Mouse (Mus musculus) gastrocnemius, adult 2 months (tissue): ENCODE data around the gene Drap1. TPM values are rescaled to one million over a fixed set of nuclear protein-coding genes. Genes with fewer than 3 reads are reported as not detected.

ENCODE experiments used
- DNase-seq: peaks from one replicate; pipeline ENCODE4 v3.0.0; 2022
- H3K27ac ChIP-seq: fragments of 200-600 bp; 2 replicates; pipeline ENCODE4 v1.8.1; 2022; ENCODE audit warnings: mild to moderate bottlenecking
- H3K4me3 ChIP-seq: fragments of 200-600 bp; 2 replicates; pipeline ENCODE4 v1.8.1; 2022; ENCODE audit warnings: mild to moderate bottlenecking, moderate library complexity
- CTCF ChIP-seq: fragments of 200-600 bp; IDR thresholded peaks from 2 replicates; pipeline ENCODE4 v1.8.1; 2022; ENCODE audit warnings: antibody characterized with exemption, mild to moderate bottlenecking, moderate library complexity
- intact Hi-C: fragments of 180-260 bp; cut with DNase I; formaldehyde crosslinking; loops from one replicate; pipeline ENCODE4 v1.15.1; 2025
- total RNA-seq, 2 experiments: library from RNA; stranded (reverse); gene quantifications; 2 replicates each; pipeline ENCODE4 v1.2.3; 2021

Gene Drap1
- total RNA-seq, 2 experiments from 2014 or later: 503 to 688 TPM

DNA sequence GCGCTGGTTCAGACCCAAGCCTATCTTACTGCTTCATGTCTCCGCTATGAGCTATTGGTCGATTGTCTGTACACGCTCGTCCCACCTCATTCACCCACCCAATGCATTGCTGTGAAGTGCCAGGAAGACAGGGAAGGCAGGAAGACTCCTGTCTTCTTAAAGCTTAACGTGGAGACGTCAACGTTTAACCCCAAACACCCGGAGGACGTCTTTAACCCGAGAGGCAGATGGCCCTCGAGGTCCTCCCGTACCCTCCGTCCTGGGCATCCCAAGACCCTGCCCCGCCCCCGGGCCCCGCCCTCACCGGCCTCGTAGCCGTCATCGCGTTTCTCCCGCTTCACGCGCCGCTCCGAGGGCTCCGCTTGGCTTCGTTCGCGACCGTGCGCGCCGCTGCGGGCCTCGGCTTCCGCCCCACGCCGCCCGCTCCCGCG is 36.8 kb downstream of the Drap1 start:
- H3K27ac ChIP-seq: peak overlapping the region; percentile 94
- peak; percentile 47 for DNase-seq
- peak overlapping the region; percentile 86 for H3K4me3 ChIP-seq
- TF ChIP-seq CTCF: no peak
- intact Hi-C loops: loop anchor here (1.0 kb wide), 1 partner anchor 22 kb away; the partner anchor contains the start of gene Eif1ad

DNA sequence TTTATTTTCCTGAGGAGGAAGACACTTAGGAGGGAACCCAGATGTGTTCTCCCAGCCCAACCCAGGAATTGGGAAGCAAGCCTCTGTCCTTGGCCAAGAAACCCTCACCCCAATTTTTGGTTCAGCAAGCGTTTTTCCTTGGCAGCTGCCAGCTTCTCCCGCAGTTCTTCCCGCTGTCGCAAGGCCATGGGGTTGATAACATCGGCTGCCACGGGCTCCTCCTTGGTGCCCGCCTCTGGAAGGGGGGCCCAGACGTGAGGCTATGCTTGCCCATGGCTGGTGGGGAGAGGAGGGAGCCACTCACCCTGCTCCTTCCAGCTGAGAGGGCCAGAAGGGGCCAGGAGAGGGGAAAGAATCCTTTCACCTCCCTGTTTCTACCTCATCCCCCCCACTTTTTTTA is 40.1 kb downstream of the Drap1 start:
- intact Hi-C loops: no loop called here
- H3K4me3 ChIP-seq: no peak overlapping the region
- H3K27ac ChIP-seq: no peak overlapping the region
- no peak for DNase-seq
- no peak for TF ChIP-seq CTCF

DNA sequence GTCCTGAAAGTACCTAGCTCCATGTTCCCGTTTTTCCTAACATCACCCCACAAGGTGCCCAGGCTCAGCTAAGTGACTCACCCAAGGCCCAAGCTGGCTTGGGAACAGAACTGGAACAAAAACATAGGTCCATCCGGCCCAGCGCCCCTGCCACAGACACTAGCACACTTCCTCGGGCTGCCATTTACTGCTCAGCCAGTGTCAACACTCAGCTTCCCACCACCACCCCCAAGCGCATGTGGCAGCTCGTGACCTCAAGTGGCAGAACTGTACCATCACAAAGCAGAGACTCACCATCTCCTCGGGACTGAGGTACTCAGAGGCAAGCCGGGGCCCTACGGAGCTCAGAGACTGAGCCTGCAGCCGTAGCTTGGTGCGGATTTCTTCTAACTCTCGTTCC is 41.5 kb downstream of the Drap1 start:
- no peak overlapping the region for H3K27ac ChIP-seq
- no peak for DNase-seq
- no peak for TF ChIP-seq CTCF
- intact Hi-C loops: no loop called here
- H3K4me3 ChIP-seq: no peak overlapping the region

DNA sequence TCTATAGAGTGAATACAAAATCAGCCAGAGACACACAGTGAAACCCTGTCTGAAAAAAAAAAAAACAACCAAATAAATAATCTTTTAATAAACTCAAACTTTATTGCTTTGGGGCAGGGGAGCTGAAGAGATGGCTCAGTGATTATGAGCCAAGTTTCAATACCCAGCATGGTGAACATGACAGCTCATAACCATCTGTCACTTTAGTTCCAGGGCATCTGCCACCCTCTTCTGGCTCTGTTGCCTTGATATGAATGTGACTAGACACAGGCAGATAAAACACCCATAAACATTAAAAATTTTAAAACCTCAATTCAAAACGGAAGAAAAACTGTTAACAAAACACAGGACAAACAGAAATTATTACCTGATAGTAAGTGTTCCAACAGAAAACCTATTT is 47.3 kb downstream of the Drap1 start:
- Histone ChIP-seq H3K4me3 (no peak overlapping the region), H3K27ac (no peak overlapping the region)
- intact Hi-C loops: no loop called here
- no peak for DNase-seq
- TF ChIP-seq CTCF: no peak

DNA sequence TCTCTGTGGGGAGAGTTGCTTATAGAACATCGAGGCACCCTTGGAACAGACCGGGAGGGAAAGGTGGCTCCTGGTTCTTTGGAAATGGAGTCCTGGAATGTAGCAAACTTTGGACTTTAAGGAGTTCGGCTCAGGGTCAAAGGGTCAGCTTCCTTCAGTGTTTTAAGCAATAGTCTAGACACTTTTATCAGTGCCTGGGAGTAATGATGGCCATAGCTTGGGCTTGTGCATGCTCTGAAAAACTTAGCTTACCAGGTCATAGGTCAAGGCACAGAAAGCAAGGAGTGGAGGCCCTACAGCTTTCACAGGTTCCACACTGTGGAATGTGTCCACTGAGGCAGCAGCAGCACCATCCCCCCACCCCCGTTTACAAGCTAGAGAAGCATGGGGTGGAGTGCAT is 50.0 kb downstream of the Drap1 start:
- H3K4me3 ChIP-seq: no peak overlapping the region
- TF ChIP-seq CTCF: no peak
- intact Hi-C loops: no loop called here
- no peak overlapping the region for H3K27ac ChIP-seq
- no peak for DNase-seq

DNA sequence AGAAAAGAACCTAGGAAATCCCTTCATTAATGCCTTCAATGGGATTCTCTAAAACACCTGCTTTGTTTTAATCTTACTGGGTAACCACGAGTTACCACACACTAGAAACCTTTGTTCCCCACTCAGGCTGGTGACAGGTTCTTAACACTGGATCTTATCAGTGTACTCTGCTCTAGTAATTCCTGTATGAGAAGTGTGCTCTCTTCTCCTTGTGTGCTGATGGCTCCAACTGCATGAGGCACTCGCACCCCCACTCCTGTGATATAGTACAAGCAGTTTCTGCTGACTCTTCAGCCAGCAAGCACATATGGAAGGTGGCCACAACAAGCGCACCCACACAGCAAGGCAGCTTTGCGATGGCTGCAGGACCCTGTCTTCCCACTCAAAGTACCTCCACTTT is 50.6 kb downstream of the Drap1 start:
- intact Hi-C loops: no loop called here
- no peak for TF ChIP-seq CTCF
- Histone ChIP-seq H3K27ac (no peak overlapping the region), H3K4me3 (no peak overlapping the region)
- DNase-seq: no peak

Other genes with a start within 250 kb of the Drap1 start
- gene Pacs1, start 151.9 kb downstream of the Drap1 start, total RNA-seq: 1 to 10 TPM; 5.2 to 8.5 TPM
- gene Sf3b2, start 129.5 kb downstream of the Drap1 start, total RNA-seq: 10 to 100 TPM; 66.5 to 78.9 TPM
- under 1 TPM in 1 of 2 experiments, not detected in 1; 0.11 TPM for gene Gal3st3, start 126.6 kb downstream of the Drap1 start, total RNA-seq
- not detected for gene Catsper1, start 89.2 kb downstream of the Drap1 start, total RNA-seq
- 10 to 100 TPM; 27.5 to 44.2 TPM for gene Cst6, start 75.4 kb downstream of the Drap1 start, total RNA-seq
- 10 to 100 TPM; 15.7 to 17.9 TPM for gene Eif1ad, start 58.2 kb downstream of the Drap1 start, total RNA-seq
- gene Banf1, start 57.8 kb downstream of the Drap1 start, total RNA-seq: 100 to 1,000 TPM; 122 to 144 TPM
- 10 to 100 TPM; 40.1 to 50.3 TPM for gene Sart1, start 36.3 kb downstream of the Drap1 start, total RNA-seq
- 1 to 10 TPM; 1.3 to 2.7 TPM for gene Tsga10ip, start 22.5 kb downstream of the Drap1 start, total RNA-seq
- 10 to 100 TPM; 34.0 to 38.0 TPM for gene AI837181, start 165 bp upstream of the Drap1 start, total RNA-seq
- not detected for gene Fosl1, start 22.6 kb upstream of the Drap1 start, total RNA-seq
- gene Ccdc85b, start 32.9 kb upstream of the Drap1 start, total RNA-seq: 1 to 10 TPM; 3.9 to 7.2 TPM
- gene Fibp, start 35.6 kb upstream of the Drap1 start, total RNA-seq: 10 to 100 TPM; 33.9 to 35.8 TPM
- not detected for gene Ctsw, start 43.5 kb upstream of the Drap1 start, total RNA-seq
- 1 to 10 TPM; 3.4 to 6.6 TPM for gene Efemp2, start 49.0 kb upstream of the Drap1 start, total RNA-seq
- gene Mus81, start 63.4 kb upstream of the Drap1 start, total RNA-seq: 10 to 100 TPM; 20.1 to 23.3 TPM
- 10 to 100 TPM; 52.8 to 72.0 TPM for gene Cfl1, start 65.5 kb upstream of the Drap1 start, total RNA-seq
- 1 to 10 TPM in 1 of 2 experiments, under 1 TPM in 1; 0.92 to 1.6 TPM for gene 1700020D05Rik, start 78.8 kb upstream of the Drap1 start, total RNA-seq
- 1 to 10 TPM; 5.8 to 8.0 TPM for gene Snx32, start 85.6 kb upstream of the Drap1 start, total RNA-seq
- gene Ovol1, start 135.7 kb upstream of the Drap1 start, total RNA-seq: not detected
- 1 to 10 TPM; 2.0 to 2.3 TPM for gene Ap5b1, start 143.0 kb upstream of the Drap1 start, total RNA-seq
- 10 to 100 TPM; 42.4 to 53.6 TPM for gene Rnaseh2c, start 176.9 kb upstream of the Drap1 start, total RNA-seq
- 10 to 100 TPM; 20.9 to 23.7 TPM for gene Kat5, start 185.3 kb upstream of the Drap1 start, total RNA-seq
- gene Rela, start 212.5 kb upstream of the Drap1 start, total RNA-seq: 10 to 100 TPM; 14.6 to 14.7 TPM
- 10 to 100 TPM in 1 of 2 experiments, 1 to 10 TPM in 1; 10.0 to 11.0 TPM for gene Sipa1, start 238.7 kb upstream of the Drap1 start, total RNA-seq